Mouse (Mus musculus) midbrain, postnatal 0 days (tissue): ENCODE measurements at regions not wholly inside any gene's neighbourhood (a gene's known extent, or its start where the extent isn't known, plus 50 kb on each side); places are given as distances from the start of the nearest gene placed in this dataset.

Experiments
- ATAC-seq: fragments of 200-750 bp; cut with Nextera tagmentation; 2 replicates; pipeline ENCODE4 v1.8.0; 2017; ENCODE audit warnings: moderate number of reproducible peaks, mild to moderate bottlenecking, moderate TSS enrichment, moderate library complexity; ENCODE audit not compliant: low FRiP score
- DNase-seq: peaks from one replicate; pipeline ENCODE4 v3.0.0-alpha.2; 2015; ENCODE audit warnings: low spot score
- H3K27ac ChIP-seq: fragments of 300-500 bp; sonication (generic); 2 replicates; pipeline ENCODE4 v1.5.1; 2014; ENCODE audit warnings: low read depth, mild to moderate bottlenecking, low read length, mixed read lengths
- H3K27me3 ChIP-seq: fragments of 300-500 bp; sonication (generic); 2 replicates; pipeline ENCODE4 v1.6.1; 2014; ENCODE audit warnings: low read length, control low read depth, mixed read lengths; ENCODE audit not compliant: insufficient read depth
- H3K36me3 ChIP-seq: fragments of 300-500 bp; sonication (generic); 2 replicates; pipeline ENCODE4 v1.6.1; 2014; ENCODE audit warnings: low read length, control low read depth, mixed read lengths; ENCODE audit not compliant: insufficient read depth
- H3K4me1 ChIP-seq: fragments of 300-500 bp; sonication (generic); 2 replicates; pipeline ENCODE4 v1.6.1; 2014; ENCODE audit warnings: mild to moderate bottlenecking, control low read depth, antibody characterized with exemption, low read length, mixed read lengths; ENCODE audit not compliant: insufficient read depth
- H3K4me2 ChIP-seq: fragments of 300-500 bp; sonication (generic); 2 replicates; pipeline ENCODE4 v1.6.1; 2014; ENCODE audit warnings: low read depth, mild to moderate bottlenecking, low read length, mixed read lengths; ENCODE audit not compliant: poor library complexity, severe bottlenecking
- H3K4me3 ChIP-seq: fragments of 300-500 bp; sonication (generic); 2 replicates; pipeline ENCODE4 v1.5.1; 2014; ENCODE audit warnings: low read depth, mild to moderate bottlenecking, low read length, moderate library complexity
- H3K9ac ChIP-seq: fragments of 300-500 bp; sonication (generic); replicated peaks from 2 replicates; pipeline ENCODE4 v1.6.1; 2014; ENCODE audit warnings: mild to moderate bottlenecking, low read length, moderate library complexity, mixed read lengths; ENCODE audit not compliant: poor library complexity, severe bottlenecking
- H3K9me3 ChIP-seq: fragments of 300-500 bp; sonication (generic); 2 replicates; pipeline ENCODE4 v1.6.1; 2016; ENCODE audit warnings: low read length, control low read depth
- CTCF ChIP-seq: IDR thresholded peaks from 2 replicates; pipeline ENCODE4 v1.5.1; 2016; ENCODE audit warnings: antibody characterized with exemption, mild to moderate bottlenecking
- WGBS: fragments of 180-500 bp; shearing (Covaris S2); extraction: QIAGEN DNeasy Blood & Tissue Kit; methylation state at CpG from one replicate; pipeline ENCODE4 v1.1.7; 2014; 5-methylcytosine and 5-hydroxymethylcytosine counted together

GRCm38 (mm10) chr13:115187356-115187755, 85.6 kb upstream of the Itga1 start:
- Histone ChIP-seq H3K36me3 (no peaks in the 10 kb centered on the region), H3K27me3 (no peaks in the 10 kb centered on the region)
- TF ChIP-seq CTCF = no peak

GRCm38 (mm10) chr13:115182211-115182870, 80.6 kb upstream of the Itga1 start:
- no peak for ATAC-seq
- Histone ChIP-seq H3K36me3 (no peaks in the 10 kb centered on the region), H3K4me3 (no peak overlapping the region), H3K27me3 (no peaks in the 10 kb centered on the region), H3K27ac (no peak overlapping the region), H3K4me2 (no peak overlapping the region), H3K9ac (no peak overlapping the region), H3K9me3 (no peaks in the 10 kb centered on the region), H3K4me1 (no peaks in the 10 kb centered on the region)
- TF ChIP-seq CTCF = no peak
- 87% methylated on average over 6 of the region's 6 CpGs for WGBS
- DNase-seq = no peak

More at GRCm38 (mm10) chr13:115187356-115187755, 85.6 kb upstream of the Itga1 start:
- H3K4me3 ChIP-seq = no peak overlapping the region
- H3K4me2 ChIP-seq = no peak overlapping the region
- H3K27ac ChIP-seq = no peak overlapping the region
- DNase-seq (no peak), ATAC-seq (no peak)
- H3K4me1 ChIP-seq = no peaks in the 10 kb centered on the region
- no peak overlapping the region for H3K9ac ChIP-seq
- 88% methylated on average over 3 of the region's 3 CpGs for WGBS
- no peaks in the 10 kb centered on the region for H3K9me3 ChIP-seq

GRCm38 (mm10) chr13:115178175-115178917, 76.6 kb upstream of the Itga1 start:
- Histone ChIP-seq H3K27ac (no peak overlapping the region), H3K9me3 (no peaks in the 10 kb centered on the region), H3K27me3 (no peaks in the 10 kb centered on the region), H3K36me3 (no peaks in the 10 kb centered on the region), H3K4me1 (no peaks in the 10 kb centered on the region), H3K9ac (no peak overlapping the region), H3K4me2 (no peak overlapping the region), H3K4me3 (no peak overlapping the region)
- WGBS = 91% methylated on average over 7 of the region's 7 CpGs
- DNase-seq (no peak), ATAC-seq (no peak)
- TF ChIP-seq CTCF = no peak

GRCm38 (mm10) chr13:115171347-115172062, 69.7 kb upstream of the Itga1 start:
- ATAC-seq = no peak
- TF ChIP-seq CTCF = no peak
- no peaks in the 10 kb centered on the region for H3K4me1 ChIP-seq
- no peaks in the 10 kb centered on the region for H3K36me3 ChIP-seq
- WGBS = 83% methylated on average over 7 of the region's 7 CpGs
- no peak overlapping the region for H3K4me2 ChIP-seq
- no peak for DNase-seq
- no peak overlapping the region for H3K9ac ChIP-seq
- H3K27me3 ChIP-seq = no peaks in the 10 kb centered on the region
- H3K27ac ChIP-seq = no peak overlapping the region
- H3K9me3 ChIP-seq = no peaks in the 10 kb centered on the region
- H3K4me3 ChIP-seq = no peak overlapping the region

GRCm38 (mm10) chr13:115165981-115166380, 64.2 kb upstream of the Itga1 start:
- Histone ChIP-seq H3K9me3 (no peaks in the 10 kb centered on the region), H3K4me1 (no peaks in the 10 kb centered on the region), H3K4me3 (no peak overlapping the region), H3K27me3 (no peaks in the 10 kb centered on the region), H3K36me3 (no peaks in the 10 kb centered on the region), H3K4me2 (no peak overlapping the region), H3K27ac (no peak overlapping the region), H3K9ac (no peak overlapping the region)
- 77% methylated on average over 3 of the region's 3 CpGs for WGBS
- ATAC-seq (no peak), DNase-seq (no peak)
- TF ChIP-seq CTCF = no peak
